Mouse (Mus musculus) G1E (cell line): ENCODE data around the gene Clcnkb.

ENCODE experiments used
- CTCF ChIP-seq: IDR thresholded peaks from 2 replicates; pipeline ENCODE4 v1.5.1; 2012; ENCODE audit warnings: low read depth, low read length, inconsistent platforms, mixed read lengths
- GATA1 ChIP-seq: IDR thresholded peaks from 2 replicates; pipeline ENCODE4 v1.6.1; 2012; ENCODE audit warnings: borderline replicate concordance, low read length, inconsistent platforms, mixed read lengths
- GATA2 ChIP-seq: IDR thresholded peaks from 2 replicates; pipeline ENCODE4 v1.6.1; 2012; ENCODE audit warnings: low read depth, low read length, inconsistent platforms, borderline replicate concordance
- POLR2AphosphoS5 ChIP-seq: IDR thresholded peaks from 2 replicates; pipeline ENCODE4 v1.6.1; 2012; ENCODE audit warnings: low read depth, low read length, inconsistent platforms; ENCODE audit not compliant: insufficient replicate concordance
- TAL1 ChIP-seq: conservative IDR thresholded peaks from 2 replicates; pipeline ENCODE4 v1.6.1; 2012; ENCODE audit warnings: low read depth, low read length, inconsistent platforms, mixed read lengths

- TF ChIP-seq CTCF: no peak
- no peak for TF ChIP-seq GATA2
- no peak for TF ChIP-seq TAL1
- TF ChIP-seq GATA1: no peak
- TF ChIP-seq POLR2AphosphoS5: no peak
Measured at GRCm38 (mm10) chr4:141423288-141423687, 7.5 kb upstream of the Clcnkb start.
